Mouse (Mus musculus) liver, adult 2 months (tissue): ENCODE measurements around the gene Slc9a9. TPM values are rescaled to one million over a fixed set of nuclear protein-coding genes. Genes with fewer than 3 reads are reported as not detected.
A peak's percentile ranks its signal among the peaks of the same experiment; 100 is the strongest.

Experiments used
- DNase-seq: peaks from one replicate; pipeline ENCODE4 v3.0.0-alpha.2; 2011; ENCODE audit warnings: low read depth, low spot score; ENCODE audit errors: extremely low read depth
- H3K27ac ChIP-seq: fragments of 200-500 bp; replicated peaks from 2 replicates; pipeline ENCODE4 v1.5.1; 2012; ENCODE audit warnings: low read depth, mild to moderate bottlenecking, control low read depth, inconsistent platforms, low read length; ENCODE audit not compliant: insufficient read depth
- H3K27me3 ChIP-seq: fragments of 200-500 bp; 2 replicates; pipeline ENCODE4 v1.6.1; 2012; ENCODE audit warnings: mild to moderate bottlenecking, moderate library complexity, low read length, inconsistent platforms; ENCODE audit not compliant: control insufficient read depth, insufficient read depth
- H3K36me3 ChIP-seq: fragments of 200-500 bp; 2 replicates; pipeline ENCODE4 v1.6.1; 2012; ENCODE audit warnings: low read length, inconsistent platforms; ENCODE audit not compliant: control insufficient read depth, insufficient read depth
- H3K4me1 ChIP-seq: fragments of 200-500 bp; 2 replicates; pipeline ENCODE4 v1.6.1; 2011; ENCODE audit warnings: low read length; ENCODE audit not compliant: control insufficient read depth, insufficient read depth
- H3K4me3 ChIP-seq: fragments of 200-500 bp; 2 replicates; pipeline ENCODE4 v1.5.1; 2011; ENCODE audit warnings: low read depth, mild to moderate bottlenecking, control low read depth, low read length, moderate library complexity; ENCODE audit not compliant: insufficient read depth
- H3K79me2 ChIP-seq: fragments of 200-500 bp; 2 replicates; pipeline ENCODE4 v1.6.1; 2012; ENCODE audit warnings: inconsistent platforms, mild to moderate bottlenecking, low read length, moderate library complexity; ENCODE audit not compliant: control insufficient read depth, insufficient read depth
- H3K9ac ChIP-seq: fragments of 200-500 bp; 2 replicates; pipeline ENCODE4 v1.6.1; 2012; ENCODE audit warnings: low read depth, mild to moderate bottlenecking, control low read depth, inconsistent platforms, low read length
- CTCF ChIP-seq: fragments of 200-500 bp; IDR thresholded peaks from 2 replicates; pipeline ENCODE4 v1.5.1; 2011; ENCODE audit warnings: low read depth, low read length, control low read depth
- POLR2A ChIP-seq: fragments of 200-500 bp; IDR thresholded peaks from 2 replicates; pipeline ENCODE4 v1.6.1; 2011; ENCODE audit warnings: low read length, control low read depth; ENCODE audit not compliant: insufficient read depth; ENCODE audit errors: extremely low read depth
- WGBS: fragments of 180-500 bp; shearing (Covaris S2); methylation state at CpG from one replicate; pipeline ENCODE4 v1.1.7; 2018; 5-methylcytosine and 5-hydroxymethylcytosine counted together
- polyA plus RNA-seq: library from polyadenylated mRNA; depleted of rRNA; stranded (reverse); fragments of >200 nt; gene quantifications from 2 replicates; pipeline ENCODE4 v1.2.3, GENCODE M21; 2012
- total RNA-seq: library from RNA; depleted of rRNA; stranded (reverse); fragments of >200 nt; gene quantifications from 2 replicates; pipeline ENCODE4 v1.2.3, GENCODE M21; 2014

Slc9a9 gene
- total and polyA plus RNA-seq, 2 experiments, result 1.7 to 6.0 TPM

GRCm38 (mm10) chr9:95150096-95150495 lies 480.4 kb downstream of the Slc9a9 start:
- DNase-seq, result peak; percentile 17
- no peak overlapping the region for H3K4me3 ChIP-seq
- no peak overlapping the region for H3K27ac ChIP-seq
- no peak for TF ChIP-seq CTCF
- TF ChIP-seq POLR2A, result no peak
- H3K79me2 ChIP-seq, result no peaks in the 10 kb centered on the region
- WGBS, result 54% methylated on average over 3 of the region's 3 CpGs
- no peak overlapping the region for H3K9ac ChIP-seq
- peaks cover 2% of the 10 kb centered on the region; the same call in 1 of the 2 replicates for H3K4me1 ChIP-seq
- H3K27me3 ChIP-seq, result no peaks in the 10 kb centered on the region
- H3K36me3 ChIP-seq, result no peaks in the 10 kb centered on the region

DNA sequence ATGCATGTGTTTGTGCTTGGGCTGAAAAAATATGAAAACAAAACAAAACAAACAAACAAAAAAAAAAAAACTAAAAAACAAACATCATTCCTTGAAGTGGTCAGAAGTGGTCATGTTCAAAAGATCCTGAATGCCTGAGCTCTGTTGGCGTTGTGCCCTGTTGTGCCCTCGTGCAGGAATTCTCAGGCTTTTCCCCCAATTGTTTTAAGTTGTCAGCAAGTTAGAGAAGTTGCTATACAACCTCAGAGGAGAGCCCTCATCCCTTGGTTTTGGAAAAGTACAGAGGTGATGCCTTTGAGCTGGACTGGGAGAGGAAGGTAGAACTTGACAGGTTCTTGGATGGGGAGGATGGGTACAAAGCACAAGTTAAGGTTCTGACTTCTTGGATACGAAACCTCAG lies 480.9 kb downstream of the Slc9a9 start:
- Histone ChIP-seq H3K79me2 (no peaks in the 10 kb centered on the region), H3K27ac (peak overlapping the region; percentile 8; the same call in 1 of the 2 replicates), H3K9ac (no peak overlapping the region), H3K4me3 (no peak overlapping the region), H3K36me3 (no peaks in the 10 kb centered on the region), H3K27me3 (no peaks in the 10 kb centered on the region), H3K4me1 (peaks cover 2% of the 10 kb centered on the region; the same call in 1 of the 2 replicates)
- DNase-seq, result no peak
- 77% methylated on average over 3 of the region's 3 CpGs for WGBS
- TF ChIP-seq CTCF (no peak), POLR2A (no peak)

- Histone ChIP-seq H3K27ac (peak overlapping the region; percentile 8; the same call in 1 of the 2 replicates), H3K27me3 (no peaks in the 10 kb centered on the region), H3K9ac (no peak overlapping the region), H3K4me1 (peaks cover 2% of the 10 kb centered on the region; the same call in 1 of the 2 replicates), H3K36me3 (no peaks in the 10 kb centered on the region), H3K79me2 (no peaks in the 10 kb centered on the region), H3K4me3 (no peak overlapping the region)
- no peak for TF ChIP-seq CTCF
- TF ChIP-seq POLR2A, result no peak
- DNase-seq, result no peak
- WGBS, result 79% methylated on average over 4 of the region's 4 CpGs
These were observed 481.3 kb downstream of the Slc9a9 start for GRCm38 (mm10) chr9:95150998-95151397.

- 87% methylated on average over 4 of the region's 4 CpGs for WGBS
- Histone ChIP-seq H3K4me1 (peaks cover 2% of the 10 kb centered on the region; the same call in 1 of the 2 replicates), H3K27ac (no peak overlapping the region), H3K27me3 (no peaks in the 10 kb centered on the region), H3K79me2 (no peaks in the 10 kb centered on the region), H3K36me3 (no peaks in the 10 kb centered on the region), H3K9ac (no peak overlapping the region), H3K4me3 (no peak overlapping the region)
- no peak for DNase-seq
- TF ChIP-seq CTCF (no peak), POLR2A (no peak)
These were observed 482.0 kb downstream of the Slc9a9 start for GRCm38 (mm10) chr9:95151746-95152145.

- Histone ChIP-seq H3K36me3 (no peaks in the 10 kb centered on the region), H3K4me1 (peaks cover 2% of the 10 kb centered on the region; the same call in 1 of the 2 replicates), H3K4me3 (no peak overlapping the region), H3K27ac (no peak overlapping the region), H3K79me2 (no peaks in the 10 kb centered on the region), H3K9ac (no peak overlapping the region), H3K27me3 (no peaks in the 10 kb centered on the region)
- TF ChIP-seq POLR2A (no peak), CTCF (no peak)
- 89% methylated on average over 6 of the region's 6 CpGs for WGBS
- no peak for DNase-seq
These were observed 484.3 kb downstream of the Slc9a9 start for GRCm38 (mm10) chr9:95153966-95154365.

GRCm38 (mm10) chr9:95157948-95158347 lies 488.2 kb downstream of the Slc9a9 start:
- Histone ChIP-seq H3K9ac (no peak overlapping the region), H3K27me3 (no peaks in the 10 kb centered on the region), H3K4me1 (no peaks in the 10 kb centered on the region), H3K79me2 (no peaks in the 10 kb centered on the region), H3K36me3 (no peaks in the 10 kb centered on the region), H3K4me3 (no peak overlapping the region), H3K27ac (no peak overlapping the region)
- no peak for DNase-seq
- no peak for TF ChIP-seq POLR2A
- no peak for TF ChIP-seq CTCF
- WGBS, result 66% methylated on average over 4 of the region's 4 CpGs
